Mouse (Mus musculus) testis, adult 2 months (tissue): ENCODE measurements around the gene Spata2.

ENCODE experiments used
- CTCF ChIP-seq: fragments of 200-500 bp; IDR thresholded peaks from 2 replicates; pipeline ENCODE4 v1.5.1; 2012; ENCODE audit warnings: low read depth, mild to moderate bottlenecking, inconsistent platforms, low read length, moderate library complexity; ENCODE audit not compliant: control insufficient read depth, insufficient read depth, insufficient replicate concordance
- POLR2A ChIP-seq: fragments of 200-500 bp; IDR thresholded peaks from 2 replicates; pipeline ENCODE4 v1.6.1; 2012; ENCODE audit warnings: low read depth, mild to moderate bottlenecking, inconsistent platforms, low read length, moderate library complexity; ENCODE audit not compliant: control insufficient read depth

- TF ChIP-seq POLR2A (no peak), CTCF (no peak)
Observed at GRCm38 (mm10) chr2:167482681-167483080, 10.0 kb downstream of the Spata2 start.
